Mouse (Mus musculus) bone marrow, adult 2 months (tissue): ENCODE data around the gene Il16. TPM values are rescaled to one million over a fixed set of nuclear protein-coding genes. Genes with fewer than 3 reads are reported as not detected.

Experiments used
- H3K27ac ChIP-seq: fragments of 200-500 bp; 2 replicates; pipeline ENCODE4 v1.5.1; 2012; ENCODE audit warnings: low read depth, mild to moderate bottlenecking, control low read depth, inconsistent platforms, low read length; ENCODE audit not compliant: control insufficient read depth, poor library complexity, insufficient read depth
- H3K4me1 ChIP-seq: fragments of 200-500 bp; 2 replicates; pipeline ENCODE4 v1.6.1; 2011; ENCODE audit warnings: low read length; ENCODE audit not compliant: control insufficient read depth, insufficient read depth
- H3K4me3 ChIP-seq: fragments of 200-500 bp; replicated peaks from 2 replicates; pipeline ENCODE3; 2011; ENCODE audit warnings: mild to moderate bottlenecking, low read depth, low read length, control low read depth; ENCODE audit not compliant: control insufficient read depth
- CTCF ChIP-seq: fragments of 200-500 bp; IDR thresholded peaks from 2 replicates; pipeline ENCODE4 v1.5.1; 2011; ENCODE audit warnings: low read length, control low read depth; ENCODE audit not compliant: control insufficient read depth, insufficient read depth
- POLR2A ChIP-seq: fragments of 200-500 bp; IDR thresholded peaks from 2 replicates; pipeline ENCODE4 v1.6.1; 2011; ENCODE audit warnings: low read depth, mild to moderate bottlenecking, control low read depth, low read length, borderline replicate concordance; ENCODE audit not compliant: control insufficient read depth
- WGBS: fragments of 180-500 bp; shearing (Covaris S2); methylation state at CpG from one replicate; pipeline ENCODE4 v1.1.7; 2018; 5-methylcytosine and 5-hydroxymethylcytosine counted together
- polyA plus RNA-seq: library from polyadenylated mRNA; stranded (reverse); fragments of >200 nt; gene quantifications from 2 replicates; pipeline ENCODE4 v1.2.4, GENCODE M21; 2011; ENCODE audit warnings: low replicate concordance; ENCODE audit not compliant: missing spikeins, insufficient read depth, insufficient read length

Il16 gene
- polyA plus RNA-seq, 1 experiment: 43.4 TPM

GRCm38 (mm10) chr7:83626557-83627257 lies 118.8 kb downstream of the Il16 start:
- 60% methylated on average over 8 of the region's 8 CpGs for WGBS
- TF ChIP-seq CTCF (no peak), POLR2A (no peak)
- Histone ChIP-seq H3K4me1 (peaks cover 2% of the 10 kb centered on the region; the same call in 1 of the 2 replicates), H3K27ac (no peak overlapping the region), H3K4me3 (no peak overlapping the region)

GRCm38 (mm10) chr7:83624065-83624464 lies 121.5 kb downstream of the Il16 start:
- peaks cover 2% of the 10 kb centered on the region; the same call in 1 of the 2 replicates for H3K4me1 ChIP-seq
- H3K4me3 ChIP-seq: no peak overlapping the region
- TF ChIP-seq POLR2A: no peak
- H3K27ac ChIP-seq: no peak overlapping the region
- WGBS: 71% methylated on average over 1 of the region's 1 CpGs

- H3K4me1 ChIP-seq: peaks cover 2% of the 10 kb centered on the region; the same call in 1 of the 2 replicates
- WGBS: 85% methylated on average over 6 of the region's 6 CpGs
- TF ChIP-seq CTCF: no peak
- TF ChIP-seq POLR2A: no peak
- H3K27ac ChIP-seq: no peak overlapping the region
- no peak overlapping the region for H3K4me3 ChIP-seq
Observed at GRCm38 (mm10) chr7:83622582-83622981, 122.9 kb downstream of the Il16 start.

GRCm38 (mm10) chr7:83618709-83619108 lies 126.8 kb downstream of the Il16 start:
- no peak overlapping the region for H3K27ac ChIP-seq
- 86% methylated on average over 1 of the region's 1 CpGs for WGBS
- peaks cover 2% of the 10 kb centered on the region; the same call in 1 of the 2 replicates for H3K4me1 ChIP-seq
- H3K4me3 ChIP-seq: no peak overlapping the region
- TF ChIP-seq POLR2A (no peak), CTCF (no peak)

GRCm38 (mm10) chr7:83616268-83616667 lies 129.3 kb downstream of the Il16 start:
- 34% methylated on average over 3 of the region's 3 CpGs for WGBS
- H3K4me1 ChIP-seq: peaks cover 2% of the 10 kb centered on the region; the same call in 1 of the 2 replicates

GRCm38 (mm10) chr7:83615815-83616214 lies 129.7 kb downstream of the Il16 start:
- no peak overlapping the region for H3K4me3 ChIP-seq
- H3K4me1 ChIP-seq: peaks cover 2% of the 10 kb centered on the region; the same call in 1 of the 2 replicates
- WGBS: 79% methylated on average over 8 of the region's 8 CpGs
- TF ChIP-seq POLR2A (no peak), CTCF (peak; percentile 51; the same call in 1 of the 2 replicates)
- no peak overlapping the region for H3K27ac ChIP-seq

More at GRCm38 (mm10) chr7:83616268-83616667, 129.3 kb downstream of the Il16 start:
- Histone ChIP-seq H3K4me3 (no peak overlapping the region), H3K27ac (peak overlapping the region; percentile 2; the same call in 1 of the 2 replicates)
- TF ChIP-seq POLR2A: no peak
- no peak for TF ChIP-seq CTCF

- Histone ChIP-seq H3K4me1 (peaks cover 2% of the 10 kb centered on the region; the same call in 1 of the 2 replicates), H3K4me3 (no peak overlapping the region), H3K27ac (no peak overlapping the region)
- TF ChIP-seq CTCF: no peak
- no peak for TF ChIP-seq POLR2A
- WGBS: 88% methylated on average over 3 of the region's 3 CpGs
Observed at GRCm38 (mm10) chr7:83615272-83615671, 130.3 kb downstream of the Il16 start.

GRCm38 (mm10) chr7:83611886-83612285 lies 133.6 kb downstream of the Il16 start:
- no peak overlapping the region for H3K4me3 ChIP-seq
- no peak overlapping the region for H3K27ac ChIP-seq
- TF ChIP-seq CTCF (no peak), POLR2A (no peak)
- peaks cover 2% of the 10 kb centered on the region; the same call in 1 of the 2 replicates for H3K4me1 ChIP-seq
- 83% methylated on average over 1 of the region's 1 CpGs for WGBS

- 87% methylated on average over 4 of the region's 4 CpGs for WGBS
- TF ChIP-seq CTCF (no peak), POLR2A (no peak)
- Histone ChIP-seq H3K4me1 (no peaks in the 10 kb centered on the region; the same call in 1 of the 2 replicates), H3K27ac (no peak overlapping the region), H3K4me3 (no peak overlapping the region)
Observed at GRCm38 (mm10) chr7:83609891-83610290, 135.6 kb downstream of the Il16 start.
